ENCODE assay signal across 8 mouse cellular contexts in the genomic region with DNA sequence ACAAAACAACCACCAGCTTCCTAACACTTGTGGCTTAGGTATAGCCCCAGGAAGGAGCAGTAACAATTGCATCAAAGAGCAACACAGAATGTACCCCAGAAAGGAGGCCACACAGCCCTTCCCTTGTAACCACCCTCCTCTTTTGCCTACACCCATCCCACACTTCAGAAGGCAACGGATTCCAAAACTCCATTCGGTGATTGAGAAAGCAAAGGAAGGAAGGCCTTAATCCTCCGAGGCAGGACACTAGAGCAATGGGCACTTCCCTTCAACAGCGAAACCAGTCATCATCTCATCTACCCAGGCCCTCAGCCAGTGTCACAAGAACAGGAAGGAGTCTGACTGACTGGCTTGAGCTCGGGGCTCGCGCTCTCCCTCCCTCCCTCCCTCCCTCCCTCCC.
DNase-seq lines count a peak whose midpoint lies in the region; ATAC-seq and TF ChIP-seq lines count a peak whose summit lies in the region.

No protein-coding gene starts in this region.

- TF ChIP-seq POLR2A in myocyte (IDR thresholded peaks at IDR 0.05; ENCODE audit: insufficient read length, low read depth): peak; percentile 61

- intact Hi-C loops in heart, postnatal 10 days (cut with DNase I): no loop called here
- intact Hi-C loops in left cerebral cortex, postnatal 4 days (cut with DNase I): no loop called here

- peak overlapping the region; percentile 54 for H3K4me2 ChIP-seq in liver, embryonic 13.5 days
- peak overlapping the region; percentile 86 for H3K4me2 ChIP-seq in myocyte (ENCODE audit: low read depth)

- WGBS in liver, embryonic 13.5 days (ENCODE audit: insufficient replicate concordance): 2% methylated on average over 7 of the region's 7 CpGs

- peak in 1 of 2 experiments; percentile 20 for DNase-seq in layer of hippocampus, adult 2 months (ENCODE audit: low spot score in 2 of 2)
- no peak for DNase-seq in layer of hippocampus, postnatal 25 days (ENCODE audit: extremely low spot score in 1 of 2, low spot score in 1 of 2)
- peak; percentile 39 for DNase-seq in embryo, embryonic 11 days
- peak; percentile 65 to 69 for DNase-seq in heart, postnatal 10 days
- peak; percentile 6 for DNase-seq in liver, embryonic 13.5 days
- no peak for DNase-seq in left cerebral cortex, postnatal 4 days
- no peak for DNase-seq in cerebellum, adult 9-10 months

- peak overlapping the region; percentile 58 for H3K9ac ChIP-seq in liver, embryonic 13.5 days

- peaks cover 28% of the 10 kb centered on the region for H3K4me1 ChIP-seq in liver, embryonic 13.5 days (replicated peaks)

- peak overlapping the region; percentile 77 for H3K27ac ChIP-seq in layer of hippocampus, adult 2 months
- H3K27ac ChIP-seq in liver, embryonic 13.5 days: peak overlapping the region; percentile 60

- H3K9me3 ChIP-seq in liver, embryonic 13.5 days (replicated peaks): no peaks in the 10 kb centered on the region

- peaks cover 81% of the 10 kb centered on the region for H3K79me2 ChIP-seq in myocyte (ENCODE audit: control insufficient read depth, insufficient read depth)

- H3K27me3 ChIP-seq in liver, embryonic 13.5 days: no peaks in the 10 kb centered on the region
- no peaks in the 10 kb centered on the region for H3K27me3 ChIP-seq in myocyte (ENCODE audit: control insufficient read depth, insufficient read depth, insufficient read length)

- H3K36me3 ChIP-seq in liver, embryonic 13.5 days: no peaks in the 10 kb centered on the region
- H3K36me3 ChIP-seq in myocyte (ENCODE audit: control insufficient read depth, insufficient read depth): no peaks in the 10 kb centered on the region

- ATAC-seq in liver, embryonic 13.5 days (ENCODE audit: low read depth): peak; percentile 63

- no peak for TF ChIP-seq CTCF in layer of hippocampus, adult 2 months (conservative IDR thresholded peaks at IDR 0.05)

- no peak overlapping the region for H3ac ChIP-seq in myocyte (ENCODE audit: control insufficient read depth, insufficient read length)

- no peak overlapping the region for H3K4me3 ChIP-seq in layer of hippocampus, adult 2 months
- H3K4me3 ChIP-seq in liver, embryonic 13.5 days (replicated peaks): peak overlapping the region; percentile 21
- peak overlapping the region; percentile 37 for H3K4me3 ChIP-seq in myocyte

TF ChIP-seq in myocyte, 11 proteins besides CTCF, POLR2A, EP300 and RAD21:
- TF ChIP-seq POLR2AphosphoS2 (IDR thresholded peaks at IDR 0.05; ENCODE audit: insufficient read length, low read depth) (peak; percentile 62), MAX (IDR thresholded peaks at IDR 0.05; ENCODE audit: low read depth) (no peak), CEBPB (IDR thresholded peaks at IDR 0.05; ENCODE audit: insufficient read depth, poor library complexity, severe bottlenecking) (no peak)

Comparison
In these comparisons a context has a peak if more than half of its experiments do, and no peak if none do; other contexts are left out.
1. DNase-seq: peak in embryo, embryonic 11 days (single experiment), heart, postnatal 10 days (2 of 2) and liver, embryonic 13.5 days (single experiment); none in layer of hippocampus, postnatal 25 days (0 of 2), left cerebral cortex, postnatal 4 days (single experiment) and cerebellum, adult 9-10 months (single experiment).